Mouse (Mus musculus) G1E (cell line): ENCODE results near the gene Apol7c. TPM values are rescaled to one million over a fixed set of nuclear protein-coding genes. Genes with fewer than 3 reads are reported as not detected.
"Not testable (repeated sequence)": the region's sequence is repeated elsewhere in the genome, so short reads cannot be mapped to it uniquely, and the experiment has no call there.

Experiments
- ATAC-seq: 2 replicates; pipeline ENCODE4 v1.8.0; 2016; ENCODE audit warnings: mild to moderate bottlenecking; ENCODE audit not compliant: insufficient number of reproducible peaks, poor library complexity, low FRiP score, severe bottlenecking; ENCODE audit errors: extremely low read depth
- DNase-seq: peaks from one replicate; pipeline ENCODE4 v3.0.0; 2012; ENCODE audit warnings: low spot score
- H3K27me3 ChIP-seq: 2 replicates; pipeline ENCODE4 v1.6.1; 2012; ENCODE audit warnings: mild to moderate bottlenecking, low read length, inconsistent platforms; ENCODE audit not compliant: insufficient read depth
- H3K36me3 ChIP-seq: replicated peaks from 2 replicates; pipeline ENCODE3; 2012; ENCODE audit warnings: mild to moderate bottlenecking, inconsistent platforms
- H3K4me1 ChIP-seq: 2 replicates; pipeline ENCODE4 v1.6.1; 2012; ENCODE audit warnings: low read depth, low read length, inconsistent platforms, mixed read lengths; ENCODE audit not compliant: insufficient read depth
- H3K4me3 ChIP-seq: 2 replicates; pipeline ENCODE4 v1.5.1; 2012; ENCODE audit warnings: low read depth, mild to moderate bottlenecking, inconsistent platforms, low read length, moderate library complexity, mixed read lengths
- H3K9me3 ChIP-seq: replicated peaks from 2 replicates; pipeline ENCODE4 v1.6.1; 2012; ENCODE audit warnings: inconsistent platforms
- CTCF ChIP-seq: IDR thresholded peaks from 2 replicates; pipeline ENCODE4 v1.5.1; 2012; ENCODE audit warnings: low read depth, low read length, inconsistent platforms, mixed read lengths
- GATA1 ChIP-seq: IDR thresholded peaks from 2 replicates; pipeline ENCODE4 v1.6.1; 2012; ENCODE audit warnings: borderline replicate concordance, low read length, inconsistent platforms, mixed read lengths
- GATA2 ChIP-seq: IDR thresholded peaks from 2 replicates; pipeline ENCODE4 v1.6.1; 2012; ENCODE audit warnings: low read depth, low read length, inconsistent platforms, borderline replicate concordance
- POLR2AphosphoS5 ChIP-seq: IDR thresholded peaks from 2 replicates; pipeline ENCODE4 v1.6.1; 2012; ENCODE audit warnings: low read depth, low read length, inconsistent platforms; ENCODE audit not compliant: insufficient replicate concordance
- TAL1 ChIP-seq: conservative IDR thresholded peaks from 2 replicates; pipeline ENCODE4 v1.6.1; 2012; ENCODE audit warnings: low read depth, low read length, inconsistent platforms, mixed read lengths
- polyA plus RNA-seq: library from polyadenylated mRNA; stranded (reverse); fragments of >175 nt; gene quantifications from 2 replicates; pipeline ENCODE4 v1.2.3, GENCODE M21; 2012
- total RNA-seq, 2 experiments: library from RNA; stranded (forward) in 1 of 2; stranded (reverse) in 1 of 2; fragments of 200-1000 nt in 1 of 2; fragments of >200 nt in 1 of 2; fragmentation: Nextera tagmentation in 1 of 2; gene quantifications; 2 replicates each; pipeline ENCODE4 v1.2.3; 2014 to 2017

Gene Apol7c
- total RNA-seq (2014; fragmentation: Nextera tagmentation) (not detected in 2 replicates), total RNA-seq (2017) (0.05 and 0.17 TPM in 2 replicates), polyA plus RNA-seq (not detected in 2 replicates)

DNA sequence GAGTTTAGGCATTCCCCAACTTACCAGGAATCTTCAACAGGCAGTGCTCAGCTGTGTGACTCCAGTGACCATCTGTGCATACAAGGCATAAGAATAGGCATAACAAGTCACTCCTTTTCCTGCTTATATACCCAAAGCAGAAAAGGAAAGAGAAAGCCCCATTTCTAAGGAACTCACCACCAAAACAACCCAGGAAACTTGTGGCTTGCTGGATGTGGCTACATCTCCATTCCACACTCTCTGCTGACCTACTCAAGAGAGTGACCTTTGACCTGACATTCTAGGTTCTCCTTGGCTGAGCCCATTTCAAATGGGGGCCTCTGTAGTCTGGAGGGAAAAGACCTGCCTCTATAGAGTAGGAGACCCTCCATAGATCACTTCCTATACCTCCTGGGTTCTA is at the start of gene Apol7c:
Gene Apol7c (minus strand): TSS at position 101 of the 400 bp plus-strand sequence.
- no peaks in the 10 kb centered on the region for H3K36me3 ChIP-seq
- ATAC-seq (no peak), DNase-seq (no peak)
- TF ChIP-seq CTCF: no peak
- TF ChIP-seq GATA2: no peak
- no peak for TF ChIP-seq GATA1
- no peak for TF ChIP-seq TAL1
- no peak for TF ChIP-seq POLR2AphosphoS5
- no peaks in the 10 kb centered on the region for H3K27me3 ChIP-seq
- no peaks in the 10 kb centered on the region for H3K4me1 ChIP-seq
- H3K9me3 ChIP-seq: no peaks in the 10 kb centered on the region
- no peak within 1 kb of the TSS for H3K4me3 ChIP-seq

DNA sequence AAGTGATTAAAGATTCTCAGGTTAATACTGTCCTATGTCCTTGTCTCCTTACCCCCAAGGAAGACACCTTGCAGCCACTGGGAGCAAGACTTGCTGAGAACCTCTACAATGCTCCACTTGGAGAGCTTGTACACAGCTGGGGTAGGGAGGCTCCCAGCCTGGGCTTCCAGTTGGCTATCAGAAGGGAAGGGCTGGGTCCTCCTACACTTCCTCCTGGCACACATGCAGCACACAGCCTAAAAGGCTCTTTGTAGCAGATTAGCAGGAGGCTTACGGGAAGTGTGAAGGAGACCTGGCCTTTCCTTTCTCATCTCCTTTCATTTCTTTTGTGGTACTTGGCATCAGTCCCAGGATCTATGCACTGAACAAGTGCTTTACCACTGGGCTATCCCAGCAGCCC is 48.6 kb upstream of the Apol7c start:
- Histone ChIP-seq H3K4me1 (no peaks in the 10 kb centered on the region), H3K9me3 (no peaks in the 10 kb centered on the region), H3K36me3 (no peaks in the 10 kb centered on the region), H3K4me3 (no peak overlapping the region), H3K27me3 (no peaks in the 10 kb centered on the region)
- TF ChIP-seq GATA1 (no peak), POLR2AphosphoS5 (no peak), TAL1 (no peak), CTCF (no peak), GATA2 (no peak)
- no peak for ATAC-seq
- DNase-seq: no peak

DNA sequence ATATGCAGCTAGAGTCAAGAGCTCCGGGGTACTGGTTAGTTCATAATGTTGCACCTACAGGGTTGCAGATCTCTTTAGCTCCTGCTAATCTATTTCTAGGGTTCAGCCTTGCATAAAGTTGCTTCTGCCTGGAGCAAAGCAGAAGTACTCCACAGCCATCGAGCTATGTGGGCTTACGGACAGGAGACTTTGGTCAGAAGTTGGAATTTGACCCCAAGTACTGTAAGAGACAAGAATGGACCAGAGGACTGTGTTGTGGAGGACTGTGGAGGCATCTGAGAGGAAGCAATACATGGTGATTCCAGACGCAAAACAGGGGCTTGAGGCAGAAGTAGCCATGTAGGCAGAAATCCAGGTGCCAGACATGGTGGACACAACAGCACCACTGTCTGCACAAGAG is 46.2 kb upstream of the Apol7c start:
- DNase-seq (no peak), ATAC-seq (no peak)
- no peaks in the 10 kb centered on the region for H3K4me1 ChIP-seq
- H3K36me3 ChIP-seq: no peaks in the 10 kb centered on the region
- TF ChIP-seq GATA1: no peak
- TF ChIP-seq TAL1: no peak
- no peak for TF ChIP-seq GATA2
- no peak for TF ChIP-seq CTCF
- TF ChIP-seq POLR2AphosphoS5: no peak
- H3K27me3 ChIP-seq: no peaks in the 10 kb centered on the region
- no peaks in the 10 kb centered on the region for H3K9me3 ChIP-seq
- H3K4me3 ChIP-seq: no peak overlapping the region

DNA sequence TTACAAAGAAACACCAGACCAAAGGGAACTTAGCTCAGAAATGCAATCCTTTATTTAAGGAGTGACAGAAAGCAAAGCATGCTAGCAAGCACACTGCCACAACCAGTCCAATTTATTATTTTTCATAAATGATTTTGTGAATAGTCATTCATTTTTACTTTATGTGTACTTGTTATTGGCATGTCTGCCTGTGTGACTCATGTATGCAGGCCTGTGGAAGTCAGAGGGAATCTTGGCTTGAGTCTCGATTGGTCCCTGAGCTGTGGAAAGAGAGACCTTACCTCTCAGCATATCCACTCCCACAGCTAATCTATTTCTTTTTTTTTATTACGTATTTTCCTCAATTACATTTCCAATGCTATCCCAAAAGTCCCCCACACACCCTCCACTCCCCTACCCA is 45.7 kb upstream of the Apol7c start:
- ATAC-seq (no peak), DNase-seq (no peak)
- H3K4me3 ChIP-seq: no peak overlapping the region
- no peaks in the 10 kb centered on the region for H3K27me3 ChIP-seq
- no peaks in the 10 kb centered on the region for H3K4me1 ChIP-seq
- no peaks in the 10 kb centered on the region for H3K36me3 ChIP-seq
- no peak for TF ChIP-seq CTCF
- no peak for TF ChIP-seq POLR2AphosphoS5
- TF ChIP-seq TAL1: no peak
- H3K9me3 ChIP-seq: no peaks in the 10 kb centered on the region

DNA sequence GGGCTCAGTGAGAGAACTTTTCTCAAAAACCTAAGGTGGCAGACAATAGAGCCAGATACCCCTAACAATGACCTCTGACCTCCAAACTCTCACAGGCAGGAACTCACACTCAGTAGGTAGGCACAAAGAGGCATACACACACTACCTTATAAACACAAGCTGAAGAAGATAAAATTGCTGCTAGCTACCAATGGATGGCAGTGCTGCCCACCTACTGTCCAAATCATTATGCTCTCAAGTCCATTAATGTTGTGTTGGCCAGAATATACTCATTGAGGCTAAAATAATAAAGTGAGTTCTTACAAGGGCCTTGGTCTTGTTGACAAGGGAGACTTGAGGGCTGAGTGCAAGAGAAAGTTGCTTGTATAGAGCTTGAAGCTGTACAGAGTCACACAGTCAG is 30.1 kb upstream of the Apol7c start:
- TF ChIP-seq CTCF (no peak), GATA1 (no peak), TAL1 (no peak), GATA2 (no peak), POLR2AphosphoS5 (no peak)
- H3K9me3 ChIP-seq: no peaks in the 10 kb centered on the region
- DNase-seq (no peak), ATAC-seq (no peak)
- no peaks in the 10 kb centered on the region for H3K4me1 ChIP-seq
- H3K27me3 ChIP-seq: no peaks in the 10 kb centered on the region
- H3K4me3 ChIP-seq: no peak overlapping the region
- H3K36me3 ChIP-seq: no peaks in the 10 kb centered on the region

DNA sequence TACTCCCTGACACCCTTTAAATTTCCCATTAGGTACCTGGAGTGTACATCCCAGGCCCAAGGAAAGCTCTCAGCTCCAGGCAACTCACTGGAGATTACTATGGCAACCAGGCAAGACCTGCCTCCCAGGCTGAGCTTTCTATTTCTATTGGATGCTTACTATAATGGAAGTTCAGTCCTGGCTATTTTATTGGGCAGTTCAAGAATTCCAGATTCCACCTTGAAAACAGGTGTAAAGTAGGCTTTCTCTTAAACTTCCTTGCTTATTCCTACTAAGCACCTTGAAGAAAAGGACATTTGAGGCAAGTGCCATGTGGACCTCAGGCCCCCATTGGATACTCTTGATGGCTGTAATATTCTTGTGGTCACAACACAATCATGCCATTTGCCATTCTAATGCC is 28.7 kb upstream of the Apol7c start, which contains the start of gene 1700025B11Rik:
Gene 1700025B11Rik (minus strand): TSS at position 101 of the 400 bp plus-strand sequence.
- no peaks in the 10 kb centered on the region for H3K9me3 ChIP-seq
- H3K27me3 ChIP-seq: no peaks in the 10 kb centered on the region
- H3K36me3 ChIP-seq: no peaks in the 10 kb centered on the region
- H3K4me3 ChIP-seq: no peak within 1 kb of the TSS
- ATAC-seq (no peak), DNase-seq (no peak)
- H3K4me1 ChIP-seq: no peaks in the 10 kb centered on the region
- TF ChIP-seq TAL1 (no peak), POLR2AphosphoS5 (no peak), CTCF (no peak), GATA2 (no peak), GATA1 (no peak)

DNA sequence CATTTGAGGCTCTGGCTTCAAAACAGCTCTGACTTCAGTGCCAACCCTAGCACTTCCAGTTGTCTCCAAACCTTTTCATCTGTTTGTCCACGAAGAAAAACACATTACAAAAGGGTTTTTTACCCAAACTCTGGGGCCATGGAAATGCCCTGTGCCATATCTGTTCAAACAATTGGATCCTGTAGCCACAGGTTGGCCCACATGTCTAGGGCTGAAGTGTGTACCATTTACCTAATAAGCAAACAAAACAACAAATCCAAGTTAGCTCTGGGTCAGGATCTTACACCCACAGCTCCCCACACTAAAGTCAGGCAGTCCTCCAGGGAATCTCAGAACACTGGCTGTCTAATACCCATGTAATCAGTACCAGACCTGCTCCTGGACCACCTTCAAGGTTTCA is 6.1 kb upstream of the Apol7c start:
- not testable (repeated sequence) for H3K4me1 ChIP-seq, DNase-seq, H3K4me3 ChIP-seq, ATAC-seq, H3K36me3 ChIP-seq, H3K9me3 ChIP-seq, H3K27me3 ChIP-seq

DNA sequence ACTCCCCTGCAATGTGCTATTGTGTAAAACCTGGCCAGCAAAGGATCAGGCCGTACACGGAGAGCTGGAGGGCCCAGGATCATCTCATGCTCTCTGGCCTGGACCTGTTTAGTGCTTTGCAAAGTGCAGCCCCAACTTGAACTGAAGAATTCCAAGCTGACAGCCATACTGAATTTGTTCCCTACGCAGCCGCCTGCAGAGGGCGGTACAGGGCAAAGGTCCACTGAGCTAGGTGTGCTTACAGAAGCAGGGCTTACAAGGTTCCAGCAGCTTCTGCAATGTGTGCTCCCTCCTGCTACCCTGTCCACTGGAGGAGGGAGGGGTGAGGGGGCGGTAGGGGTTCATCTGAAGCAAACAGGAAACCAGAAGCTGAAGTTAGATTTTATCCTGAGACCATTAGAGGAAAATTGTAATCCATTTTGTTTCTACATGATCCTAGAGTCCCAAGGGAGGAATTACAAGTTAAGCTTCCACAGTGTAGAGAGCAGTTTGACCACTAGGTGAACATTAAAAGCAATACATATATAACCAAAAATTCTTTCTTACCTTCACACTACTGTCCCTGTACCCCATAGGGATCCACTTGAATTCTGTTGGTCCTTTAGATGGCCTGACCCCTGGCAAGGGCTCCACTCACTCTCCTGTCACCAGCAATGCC is 9.8 kb downstream of the Apol7c start:
- not testable (repeated sequence) for H3K4me3 ChIP-seq, ATAC-seq, DNase-seq, H3K4me1 ChIP-seq, H3K27me3 ChIP-seq, H3K36me3 ChIP-seq, H3K9me3 ChIP-seq

DNA sequence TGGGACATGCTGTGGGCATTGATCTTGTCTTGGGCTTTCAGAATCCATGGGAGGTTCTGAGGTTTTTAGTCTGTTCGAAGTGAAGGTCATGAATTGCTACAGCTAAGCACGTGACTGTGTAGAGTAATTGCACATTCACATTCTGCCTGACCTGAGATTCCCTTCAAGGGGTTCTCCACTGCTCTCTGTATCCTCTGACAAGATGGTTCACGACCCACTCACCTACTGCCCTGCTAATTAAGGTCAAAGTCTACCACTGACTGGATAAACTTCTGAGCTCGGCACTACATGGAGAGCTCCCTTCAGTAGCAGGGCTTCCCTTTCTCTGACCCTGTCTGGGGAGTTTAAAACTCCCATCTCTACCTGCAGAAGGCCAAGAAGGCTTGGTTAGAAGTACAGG is 12.5 kb downstream of the Apol7c start:
- H3K4me1 ChIP-seq, H3K36me3 ChIP-seq, H3K9me3 ChIP-seq, ATAC-seq, H3K27me3 ChIP-seq, DNase-seq, H3K4me3 ChIP-seq: not testable (repeated sequence)

DNA sequence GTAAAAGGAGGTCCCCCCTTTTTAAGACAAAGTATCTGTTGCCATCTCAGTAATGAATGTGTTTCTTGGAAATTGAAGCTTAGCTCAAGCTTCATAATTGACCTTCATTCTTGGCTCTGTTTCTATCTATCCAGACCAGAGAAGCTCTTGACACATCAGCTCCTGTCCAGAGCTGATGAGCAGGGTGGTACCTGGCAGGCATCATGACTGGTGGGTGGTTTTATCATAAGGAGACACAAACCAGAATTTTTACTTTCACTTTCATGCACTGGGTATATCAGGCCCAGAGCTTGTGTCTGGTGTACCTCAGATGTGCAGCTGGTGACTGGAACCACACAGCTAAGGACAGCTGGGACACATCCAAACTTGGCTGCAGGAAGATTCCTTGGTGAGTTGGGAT is 25.1 kb downstream of the Apol7c start, which contains the start of gene Apol11a:
Gene Apol11a (plus strand): TSS at position 306 of the 400 bp plus-strand sequence.
- not testable (repeated sequence) for H3K4me1 ChIP-seq, DNase-seq, ATAC-seq, H3K9me3 ChIP-seq, H3K36me3 ChIP-seq, H3K27me3 ChIP-seq, H3K4me3 ChIP-seq
